Mouse (Mus musculus) layer of hippocampus, adult 18-20 months (tissue): Measurements from ENCODE around the gene Olfr193. TPM values are rescaled to one million over a fixed set of nuclear protein-coding genes. Genes with fewer than 3 reads are reported as not detected.
"Not testable (repeated sequence)": the region's sequence is repeated elsewhere in the genome, so short reads cannot be mapped to it uniquely, and the experiment has no call there.

ENCODE experiments used
- DNase-seq, 2 experiments: peaks; one replicate each; pipeline ENCODE4 v3.0.0; 2022; ENCODE audit warnings: low spot score in 2 of 2
- long read RNA-seq: library from polyadenylated mRNA; stranded (forward); transcript quantifications from one replicate; pipeline ENCODE4 v2.0.0, GENCODE M21; 2021
- total RNA-seq, 2 experiments: library from RNA; stranded (reverse); gene quantifications; 2 replicates each; pipeline ENCODE4 v1.2.3; 2021

Olfr193 gene
- total RNA-seq, result not detected
- long read RNA-seq, result 0 reads

DNA sequence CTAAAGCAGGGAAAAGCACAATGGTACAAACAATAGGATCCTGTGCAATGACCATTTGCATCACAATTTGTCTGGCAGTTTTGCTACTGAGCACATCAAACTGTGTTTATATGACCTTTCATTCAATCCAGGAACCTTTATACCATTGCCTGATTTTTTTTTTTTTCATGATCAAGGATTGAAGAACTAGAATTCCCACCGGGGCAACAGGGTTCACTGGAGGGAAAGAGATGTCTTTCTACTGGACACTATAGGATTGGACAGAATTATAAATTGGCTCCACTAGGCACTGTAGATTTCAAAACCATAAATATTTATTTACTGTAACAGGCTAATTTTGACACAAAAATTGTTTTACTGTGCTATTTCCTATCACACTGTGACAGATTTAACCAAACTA is at the start of gene Olfr193:
TSS of gene Olfr193 (minus strand) at position 101 of the 400 bp plus-strand sequence.
- DNase-seq, result no peak

GRCm38 (mm10) chr16:59151996-59152395 is 40.3 kb upstream of the Olfr193 start:
- no peak for DNase-seq

GRCm38 (mm10) chr16:59146746-59147145 is 35.1 kb upstream of the Olfr193 start, which contains the start of gene Olfr195:
TSS of gene Olfr195 (plus strand) at chr16:59147046.
- DNase-seq, result no peak

DNA sequence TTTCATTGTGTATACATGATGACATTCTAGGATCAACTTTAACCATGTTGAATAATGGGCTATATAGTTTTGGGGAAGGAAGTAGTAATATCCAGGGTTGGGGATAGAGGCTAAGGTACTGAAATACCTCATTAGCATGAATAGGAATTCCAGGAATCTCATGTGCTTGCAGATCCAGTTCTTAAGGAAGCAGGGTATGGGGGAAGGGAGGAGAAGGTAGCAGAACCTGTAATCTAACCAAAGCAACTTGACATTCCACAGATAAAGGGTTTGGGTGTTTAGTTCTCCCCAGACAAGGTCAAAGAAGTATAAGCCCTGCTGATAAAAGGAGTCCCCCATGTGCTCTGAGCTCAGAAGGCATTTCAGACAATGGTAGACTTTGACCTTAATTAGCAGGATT is 29.4 kb upstream of the Olfr193 start:
- no peak for DNase-seq

- no peak for DNase-seq
These were observed 19.1 kb upstream of the Olfr193 start for GRCm38 (mm10) chr16:59130740-59131139.

DNA sequence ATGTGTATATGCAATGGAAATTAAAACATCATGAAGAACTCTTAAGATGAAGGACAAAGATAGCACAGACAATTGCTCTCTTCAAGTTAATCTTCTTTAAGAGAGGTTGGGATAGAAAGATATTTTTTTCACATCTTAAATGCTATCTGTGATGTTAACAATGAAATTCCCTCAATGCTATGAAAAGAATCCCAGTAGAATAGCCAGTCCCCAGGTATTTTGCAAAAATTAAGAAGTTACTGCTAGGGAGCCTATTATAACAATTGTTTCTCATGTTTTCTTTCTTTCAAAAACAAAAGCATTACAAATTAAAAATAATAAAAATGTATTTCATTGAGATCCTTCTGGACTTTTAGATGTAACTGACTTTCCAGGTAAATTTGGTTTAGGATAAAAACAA is 9.3 kb upstream of the Olfr193 start, which contains the start of gene Olfr194:
TSS of gene Olfr194 (minus strand) at position 101 of the 400 bp plus-strand sequence.
- DNase-seq, result no peak

DNA sequence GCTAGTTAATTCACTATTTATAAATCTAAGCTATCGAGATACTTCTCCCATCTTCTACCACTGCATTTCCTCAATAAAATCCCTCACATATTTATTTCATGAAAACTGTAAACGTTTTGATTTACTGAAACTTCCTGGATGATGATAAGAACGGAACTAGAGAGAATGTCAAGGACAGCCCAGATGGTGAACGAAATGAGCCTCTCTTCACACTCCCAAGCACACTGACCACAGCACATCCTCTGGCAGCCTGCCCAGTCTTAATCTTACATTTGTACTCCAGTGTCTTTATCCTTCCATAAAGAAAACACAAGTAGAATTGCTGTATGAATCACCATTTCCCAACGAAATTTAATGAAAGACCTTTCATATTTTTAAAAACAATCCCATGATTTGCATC is 3.2 kb downstream of the Olfr193 start:
- DNase-seq, result not testable (repeated sequence)

GRCm38 (mm10) chr16:59105312-59105711 is 6.4 kb downstream of the Olfr193 start:
- no peak for DNase-seq

GRCm38 (mm10) chr16:59089722-59090121 is 22.0 kb downstream of the Olfr193 start, which contains the start of gene Olfr191:
TSS of gene Olfr191 (minus strand) at chr16:59089822.
- not testable (repeated sequence) for DNase-seq

GRCm38 (mm10) chr16:59081113-59081512 is 30.6 kb downstream of the Olfr193 start:
- not testable (repeated sequence) for DNase-seq

GRCm38 (mm10) chr16:59077905-59078304 is 33.8 kb downstream of the Olfr193 start, which contains the start of gene Olfr190:
TSS of gene Olfr190 (minus strand) at chr16:59078005.
- DNase-seq, result no peak

GRCm38 (mm10) chr16:59073520-59073919 is 38.2 kb downstream of the Olfr193 start:
- DNase-seq, result no peak

GRCm38 (mm10) chr16:59071755-59072154 is 39.9 kb downstream of the Olfr193 start:
- no peak for DNase-seq

DNA sequence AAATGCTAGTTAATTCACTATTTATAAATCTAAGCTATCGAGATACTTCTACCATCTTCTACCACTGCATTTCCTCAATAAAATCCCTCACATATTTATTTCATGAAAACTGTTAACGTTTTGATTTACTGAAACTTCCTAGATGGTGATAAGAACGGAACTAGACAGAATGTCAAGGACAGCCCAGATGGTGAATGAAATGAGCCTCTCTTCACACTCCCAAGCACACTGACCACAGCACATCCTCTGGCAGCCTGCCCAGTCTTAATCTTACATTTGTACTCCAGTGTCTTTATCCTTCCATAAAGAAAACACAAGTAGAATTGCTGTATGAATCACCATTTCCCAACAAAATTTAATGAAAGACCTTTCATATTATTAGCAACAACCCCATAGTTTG is 49.3 kb downstream of the Olfr193 start:
- not testable (repeated sequence) for DNase-seq

Other genes with a start within 250 kb of the Olfr193 start
- not detected for gene Olfr177, start 237.1 kb downstream of the Olfr193 start, total RNA-seq
- gene Olfr178, start 219.8 kb downstream of the Olfr193 start, total RNA-seq, result not detected
- not detected for gene Olfr181, start 183.1 kb downstream of the Olfr193 start, total RNA-seq
- gene Olfr180, start 182.5 kb downstream of the Olfr193 start, total RNA-seq, result not detected
- not detected for gene Olfr183, start 116.5 kb downstream of the Olfr193 start, total RNA-seq
- gene Olfr186, start 81.6 kb downstream of the Olfr193 start, total RNA-seq, result not detected
- gene Olfr187, start 72.1 kb downstream of the Olfr193 start, total RNA-seq, result not detected
- gene Olfr190, start 33.9 kb downstream of the Olfr193 start, total RNA-seq, result not detected
- gene Olfr191, start 22.1 kb downstream of the Olfr193 start, total RNA-seq, result not detected
- gene Olfr194, start 9.2 kb upstream of the Olfr193 start, total RNA-seq, result not detected
- gene Olfr195, start 35.2 kb upstream of the Olfr193 start, total RNA-seq, result not detected
- not detected for gene Olfr196, start 58.6 kb upstream of the Olfr193 start, total RNA-seq
- not detected for gene Olfr198, start 91.7 kb upstream of the Olfr193 start, total RNA-seq
- not detected for gene Olfr199, start 107.9 kb upstream of the Olfr193 start, total RNA-seq
- not detected for gene Olfr201, start 160.8 kb upstream of the Olfr193 start, total RNA-seq
- not detected for gene Olfr202, start 174.9 kb upstream of the Olfr193 start, total RNA-seq
- gene Olfr203, start 187.0 kb upstream of the Olfr193 start, total RNA-seq, result not detected
- gene Olfr204, start 206.4 kb upstream of the Olfr193 start, total RNA-seq, result not detected
- gene Olfr205, start 219.3 kb upstream of the Olfr193 start, total RNA-seq, result not detected
- not detected for gene Olfr206, start 237.4 kb upstream of the Olfr193 start, total RNA-seq